Mouse (Mus musculus) megakaryocyte, embryonic 14.5 days (primary cell): ENCODE measurements around the gene Zbtb17.

Source experiments
- FLI1 ChIP-seq: IDR thresholded peaks from 2 replicates; pipeline ENCODE4 v1.6.1; 2012; ENCODE audit warnings: low read length, inconsistent platforms, mixed read lengths
- GATA1 ChIP-seq: IDR thresholded peaks from 3 replicates; pipeline ENCODE4 v1.6.1; 2012; ENCODE audit warnings: mixed read lengths, low read length, inconsistent platforms, borderline replicate concordance

- TF ChIP-seq GATA1 (no peak), FLI1 (no peak)
These were observed 24.1 kb downstream of the Zbtb17 start for GRCm38 (mm10) chr4:141468576-141468975.
